Mouse (Mus musculus) left cerebral cortex, adult 8-10 months (tissue): ENCODE results near the gene Sh2d4b. TPM values are rescaled to one million over a fixed set of nuclear protein-coding genes. Genes with fewer than 3 reads are reported as not detected.

Source experiments
- DNase-seq, 2 experiments: peaks; one replicate each; pipeline ENCODE4 v3.0.0; 2022; ENCODE audit warnings: low spot score in 2 of 2
- total RNA-seq, 4 experiments: library from RNA; stranded (reverse); gene quantifications; 2 replicates each; pipeline ENCODE4 v1.2.4; 2022

Sh2d4b gene
- total RNA-seq, result 1 to 10 TPM; 2.5 to 3.5 (median 3.0) TPM

GRCm38 (mm10) chr14:40893196-40893595 is at the start of gene Sh2d4b:
Gene Sh2d4b, minus strand, starts transcription at chr14:40893266.
- DNase-seq, result no peak

GRCm38 (mm10) chr14:40942429-40942828 is 49.4 kb upstream of the Sh2d4b start:
- no peak for DNase-seq

DNA sequence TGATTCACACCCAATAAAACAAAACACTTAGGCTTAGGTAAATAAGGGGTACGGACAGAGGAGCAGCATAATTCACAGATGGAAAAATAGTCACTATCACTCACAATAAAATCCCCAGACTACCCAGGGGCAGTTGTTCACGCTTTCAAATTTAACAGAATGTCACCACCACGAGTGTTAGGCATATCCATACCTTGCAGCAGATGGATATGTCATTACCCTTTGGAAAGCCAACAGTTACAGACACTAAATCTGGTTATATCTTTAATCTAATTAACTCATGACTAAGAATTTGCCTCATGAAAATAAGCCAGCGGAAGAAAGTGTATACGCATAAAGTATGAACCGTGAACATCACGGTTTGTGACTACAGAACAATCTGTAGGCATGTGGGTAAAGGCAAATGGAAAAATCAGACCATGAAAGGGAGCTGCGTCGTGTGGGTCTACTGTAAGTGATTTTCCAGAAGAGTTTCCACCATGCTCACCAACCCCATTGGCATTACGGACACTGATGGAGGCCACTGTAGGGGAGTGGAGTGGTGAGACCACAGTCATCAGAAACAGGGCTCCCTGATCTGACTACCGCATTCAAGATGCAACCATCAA is 45.4 kb upstream of the Sh2d4b start:
- no peak for DNase-seq

DNA sequence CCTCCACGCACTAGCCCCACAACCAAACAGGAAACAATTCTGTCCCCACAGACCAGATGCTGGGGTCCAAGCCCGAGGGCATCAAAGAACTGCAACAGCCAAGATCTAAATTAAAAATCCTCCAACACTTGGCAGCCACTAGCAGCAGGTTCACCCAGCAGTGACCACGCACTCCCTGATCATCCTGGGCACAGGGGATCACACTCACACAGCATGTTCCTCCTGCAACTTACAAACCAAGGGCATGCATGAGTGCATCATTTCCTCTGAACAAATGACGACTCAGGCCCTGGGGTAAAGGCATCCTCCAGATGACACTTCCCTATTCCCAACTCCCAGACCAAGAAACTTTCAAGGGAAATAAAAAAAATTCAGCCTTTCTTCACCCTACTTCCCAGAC is 44.0 kb upstream of the Sh2d4b start:
- DNase-seq, result no peak

GRCm38 (mm10) chr14:40935481-40935880 is 42.4 kb upstream of the Sh2d4b start:
- no peak for DNase-seq

- no peak for DNase-seq
These were observed 42.0 kb upstream of the Sh2d4b start for GRCm38 (mm10) chr14:40935054-40935453.

- no peak for DNase-seq
These were observed 40.3 kb upstream of the Sh2d4b start for GRCm38 (mm10) chr14:40933328-40933727.

GRCm38 (mm10) chr14:40932225-40932624 is 39.2 kb upstream of the Sh2d4b start:
- DNase-seq, result no peak

DNA sequence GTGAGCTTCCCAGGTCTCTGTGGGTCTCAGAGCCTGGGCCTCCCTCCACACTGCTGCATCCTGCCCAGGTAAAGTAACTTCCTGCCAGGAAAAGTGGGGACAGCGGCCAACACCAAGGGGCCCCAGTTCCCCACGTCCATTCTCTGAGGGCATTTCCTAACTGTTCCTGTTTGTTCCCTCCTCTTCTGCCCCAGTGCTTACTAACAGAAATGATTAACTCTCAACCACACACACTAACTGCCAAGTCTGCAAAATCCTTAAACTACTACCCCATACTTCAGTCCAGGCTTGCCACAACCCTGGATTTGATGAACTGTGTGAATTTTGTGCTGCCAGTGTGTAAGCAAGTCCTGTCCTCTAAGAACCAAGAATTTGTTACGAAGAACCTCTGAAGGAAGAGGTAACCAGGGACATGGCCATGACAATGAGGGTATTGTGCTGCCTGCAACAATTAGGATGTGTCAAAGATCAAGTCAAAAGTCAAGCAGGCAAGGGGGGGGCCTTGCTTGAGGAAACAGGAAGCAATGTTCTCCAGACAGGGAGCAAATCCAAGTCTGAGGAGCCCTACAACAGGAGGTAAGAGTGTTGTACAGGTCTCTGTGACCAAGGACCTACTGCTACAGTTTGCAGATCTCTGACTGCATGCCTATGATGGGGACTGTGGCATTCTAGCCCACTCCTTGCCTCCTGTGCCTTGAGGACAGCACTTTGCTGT is 38.2 kb upstream of the Sh2d4b start:
- no peak for DNase-seq

GRCm38 (mm10) chr14:40929943-40930342 is 36.9 kb upstream of the Sh2d4b start:
- DNase-seq, result no peak

GRCm38 (mm10) chr14:40928897-40929296 is 35.8 kb upstream of the Sh2d4b start:
- DNase-seq, result no peak

DNA sequence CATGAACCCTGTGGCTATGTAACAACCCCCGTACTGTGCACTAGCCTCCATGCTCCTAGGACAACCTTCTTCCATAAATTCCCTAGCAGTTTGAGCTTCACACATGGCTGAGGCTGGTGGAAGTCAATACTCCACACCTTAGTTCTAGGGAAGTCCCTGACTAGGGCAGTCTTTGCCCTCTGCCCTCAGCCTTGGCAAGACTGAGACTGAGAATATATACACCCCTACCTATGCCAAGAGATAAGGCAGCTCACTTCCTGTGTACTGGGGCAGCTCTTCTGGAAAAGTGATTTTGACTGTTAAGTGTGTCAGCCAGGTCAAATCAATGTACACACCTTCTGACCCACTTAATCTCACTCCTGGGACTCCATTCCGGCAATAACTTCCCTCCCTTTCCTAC is 34.0 kb upstream of the Sh2d4b start:
- no peak for DNase-seq

GRCm38 (mm10) chr14:40924378-40925113 is 31.5 kb upstream of the Sh2d4b start:
- no peak for DNase-seq

GRCm38 (mm10) chr14:40921241-40921640 is 28.2 kb upstream of the Sh2d4b start:
- no peak for DNase-seq

DNA sequence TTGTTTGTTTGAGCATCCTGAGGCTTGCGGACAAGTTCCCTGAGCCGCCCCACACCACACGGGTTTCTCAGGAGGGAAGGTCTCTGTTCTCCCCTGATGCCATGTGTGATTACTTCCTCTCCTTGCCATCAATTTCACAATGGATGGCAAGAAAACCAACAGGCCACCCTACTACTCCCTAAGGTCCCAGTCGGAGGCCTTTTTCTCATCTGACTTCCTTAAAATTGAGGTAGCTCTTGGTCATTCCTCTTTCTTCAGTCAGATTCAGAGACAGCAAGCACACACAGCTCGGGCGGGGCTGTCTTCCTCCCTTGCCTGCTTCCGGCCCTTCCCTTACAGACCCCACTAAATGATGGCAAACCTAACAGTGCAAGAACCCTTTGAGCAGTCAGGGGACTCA is 26.5 kb upstream of the Sh2d4b start:
- DNase-seq, result no peak

- no peak for DNase-seq
These were observed 25.4 kb upstream of the Sh2d4b start for GRCm38 (mm10) chr14:40918477-40918876.

DNA sequence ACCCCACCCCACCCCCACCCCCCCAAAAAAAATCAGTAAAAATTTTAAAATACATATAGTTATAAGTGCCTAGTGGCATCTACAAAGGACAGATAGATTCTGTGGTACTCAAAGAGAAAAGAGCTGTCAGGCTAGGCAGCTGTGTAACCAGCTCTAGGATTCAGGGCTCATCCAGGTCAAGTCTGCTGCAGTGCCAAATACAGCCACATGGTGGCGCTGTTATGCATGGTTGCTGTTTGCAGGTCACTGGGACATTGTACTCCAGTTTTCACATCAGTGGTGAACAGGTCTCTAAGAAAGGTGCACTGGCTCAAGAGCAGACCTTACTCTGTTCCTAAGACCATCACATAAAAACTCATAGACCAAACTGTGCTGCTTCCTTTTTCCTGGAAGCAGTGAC is 24.6 kb upstream of the Sh2d4b start:
- peak; percentile 74 to 98 for DNase-seq

DNA sequence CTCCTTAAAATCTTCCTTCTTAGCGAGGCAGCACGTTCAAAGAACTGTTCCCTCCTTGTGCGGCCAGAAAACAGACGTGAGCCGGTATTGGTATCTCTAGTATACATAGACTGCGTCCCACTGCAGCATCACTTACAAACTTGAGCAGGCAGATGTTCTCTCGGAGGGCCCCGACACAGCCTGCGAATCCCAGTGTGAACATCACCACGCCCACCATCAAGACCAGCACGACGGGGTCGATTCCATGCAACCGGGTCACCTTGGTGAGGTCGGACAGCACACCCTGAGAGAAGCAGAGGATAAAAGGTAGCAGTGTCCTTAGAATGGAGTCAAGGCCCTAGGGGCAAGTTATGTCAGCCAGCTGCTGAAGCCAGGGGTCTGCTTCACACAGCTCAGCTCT is 23.6 kb upstream of the Sh2d4b start:
- DNase-seq, result no peak

DNA sequence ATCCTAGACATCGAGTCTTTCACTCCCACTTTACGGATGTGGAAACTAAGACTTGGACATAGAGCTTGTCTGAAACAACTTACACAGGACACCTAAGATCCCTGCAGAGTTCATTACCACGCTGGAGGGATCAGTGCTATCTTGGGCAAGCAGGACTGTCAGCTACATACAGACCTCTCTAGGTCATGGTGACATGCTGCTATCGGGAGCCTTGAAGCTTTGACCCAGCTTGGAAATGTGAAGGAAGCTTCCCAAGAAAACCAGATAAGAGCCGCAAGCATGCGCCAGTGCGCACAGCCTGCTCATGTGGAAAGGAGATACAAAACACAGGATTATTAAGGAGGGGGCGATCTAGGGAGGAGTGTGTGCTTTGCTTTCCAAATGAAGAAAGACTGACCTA is 22.8 kb upstream of the Sh2d4b start:
- DNase-seq, result no peak

GRCm38 (mm10) chr14:40914701-40915100 is 21.6 kb upstream of the Sh2d4b start:
- no peak for DNase-seq

- no peak for DNase-seq
These were observed 20.6 kb upstream of the Sh2d4b start for GRCm38 (mm10) chr14:40913709-40914108.

- no peak for DNase-seq
These were observed 18.5 kb upstream of the Sh2d4b start for GRCm38 (mm10) chr14:40911529-40911928.

DNA sequence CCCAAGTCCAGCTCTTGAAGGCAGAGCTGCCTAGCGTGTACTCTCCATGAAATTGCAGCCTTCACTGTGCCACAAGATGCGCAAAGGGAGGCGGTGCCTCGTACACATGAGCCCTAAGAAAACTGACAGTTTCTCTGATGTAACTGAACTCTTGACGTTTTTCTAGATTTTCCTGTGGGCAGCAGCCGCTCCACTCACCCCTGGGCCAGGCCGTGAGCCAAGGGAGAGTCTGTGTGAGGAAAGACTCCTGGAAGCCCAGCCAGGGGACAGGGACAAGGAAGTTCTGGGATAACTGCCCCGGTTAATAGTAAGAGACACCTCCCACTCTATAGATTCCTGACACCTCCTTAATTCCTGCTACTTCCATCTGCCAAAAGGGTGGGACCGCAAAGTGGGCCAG is 15.7 kb upstream of the Sh2d4b start:
- DNase-seq, result no peak
